Mouse (Mus musculus): Measurements from ENCODE around the gene Abhd5. TPM values are rescaled to one million over a fixed set of nuclear protein-coding genes. Genes with fewer than 3 reads are reported as not detected.

Abhd5 gene
- total RNA-seq, 2 experiments from 2014 or later, result 17.5 to 18.8 TPM

DNA sequence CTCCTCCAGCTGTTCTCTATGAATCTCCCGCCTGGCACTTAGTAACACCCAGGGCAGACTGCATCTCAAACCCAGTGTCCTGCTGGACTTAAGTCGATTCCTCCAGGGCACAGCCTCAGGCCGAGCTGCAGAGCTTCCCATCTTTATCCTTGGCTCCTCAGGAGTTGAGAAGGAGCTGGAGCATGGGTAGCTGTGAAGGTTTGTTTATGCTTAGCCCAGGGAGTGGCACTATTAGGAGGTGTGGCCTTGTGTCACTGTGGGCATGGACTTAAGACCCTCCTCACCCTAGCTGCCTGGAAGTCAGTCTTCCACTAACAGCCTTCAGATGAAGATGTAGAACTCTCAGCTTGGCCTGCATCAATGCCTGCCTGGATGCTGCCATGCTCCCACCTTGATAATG, 29.1 kb upstream of the Abhd5 start:
- TF ChIP-seq CTCF (conservative IDR thresholded peaks at IDR 0.05), result no peak
- Histone ChIP-seq H3K27ac (no peak overlapping the region), H3K4me3 (no peak overlapping the region)
- no peak for DNase-seq (ENCODE audit: low spot score in 2 of 2)

DNA sequence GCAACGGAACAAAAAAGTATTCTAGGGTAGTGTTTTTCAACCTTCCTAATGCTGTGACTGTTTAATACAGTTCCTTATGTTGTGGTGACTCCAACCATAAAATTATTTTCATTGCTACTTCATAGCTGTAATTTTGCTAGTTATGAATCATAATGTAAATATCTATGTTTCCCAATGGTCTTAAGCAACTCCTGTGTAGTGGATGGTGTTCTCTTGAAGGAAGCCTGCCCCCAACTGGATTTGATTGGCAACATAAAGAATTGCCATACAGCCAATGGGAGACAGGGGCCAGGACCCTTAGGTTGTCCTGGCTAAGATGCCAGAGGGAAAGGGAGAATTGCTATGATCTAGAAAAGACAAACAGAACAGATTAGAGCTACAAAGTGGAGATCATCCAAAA, 25.4 kb upstream of the Abhd5 start:
- no peak for TF ChIP-seq CTCF (conservative IDR thresholded peaks at IDR 0.05)

DNA sequence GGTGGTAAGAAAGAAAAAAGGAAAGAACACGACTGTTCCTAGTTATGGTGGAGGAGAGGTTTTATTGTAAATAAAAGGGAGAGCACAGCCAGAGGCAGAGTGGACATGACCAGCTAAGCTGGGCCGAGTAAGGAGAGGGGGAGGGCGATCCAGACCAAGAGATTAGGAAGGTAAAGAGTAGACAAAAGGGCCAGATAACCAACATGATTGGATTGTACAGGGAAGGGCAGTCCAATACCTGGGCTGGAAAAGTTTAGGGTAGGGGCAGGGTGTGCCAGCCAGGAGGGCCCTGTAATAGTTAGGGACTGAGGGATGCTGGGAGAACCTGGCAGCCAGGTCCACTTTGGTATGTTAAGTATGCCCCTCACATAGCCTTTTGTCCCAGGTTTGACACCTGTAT, 23.2 kb upstream of the Abhd5 start:
- no peak for DNase-seq (ENCODE audit: low spot score in 2 of 2)
- Histone ChIP-seq H3K27ac (no peak overlapping the region), H3K4me3 (no peak overlapping the region)
- no peak for TF ChIP-seq CTCF (conservative IDR thresholded peaks at IDR 0.05)

More for the DNA sequence above, 25.4 kb upstream of the Abhd5 start:
- no peak for DNase-seq (ENCODE audit: low spot score in 2 of 2)
- Histone ChIP-seq H3K4me3 (no peak overlapping the region), H3K27ac (no peak overlapping the region)

DNA sequence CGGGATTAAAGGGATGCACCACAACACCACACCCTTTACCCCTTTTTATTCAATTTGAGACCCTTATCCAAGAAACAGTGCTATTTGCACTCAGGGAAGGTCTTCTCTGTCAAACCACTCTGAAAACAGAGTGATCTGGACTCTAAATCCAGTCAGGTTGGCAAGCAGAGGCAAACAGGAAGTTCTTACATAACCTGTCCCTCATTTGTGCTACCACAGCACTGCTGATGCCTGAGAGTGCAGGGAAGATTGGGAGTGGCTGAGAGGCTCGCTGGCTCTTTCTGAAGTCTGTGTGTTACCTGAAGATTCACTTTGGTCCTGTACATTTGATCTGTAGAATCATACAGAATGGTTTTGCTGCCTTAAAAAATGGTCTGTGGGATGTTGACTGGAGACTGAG, 14.7 kb upstream of the Abhd5 start:
- TF ChIP-seq CTCF (conservative IDR thresholded peaks at IDR 0.05), result no peak
- no peak overlapping the region for H3K27ac ChIP-seq

DNA sequence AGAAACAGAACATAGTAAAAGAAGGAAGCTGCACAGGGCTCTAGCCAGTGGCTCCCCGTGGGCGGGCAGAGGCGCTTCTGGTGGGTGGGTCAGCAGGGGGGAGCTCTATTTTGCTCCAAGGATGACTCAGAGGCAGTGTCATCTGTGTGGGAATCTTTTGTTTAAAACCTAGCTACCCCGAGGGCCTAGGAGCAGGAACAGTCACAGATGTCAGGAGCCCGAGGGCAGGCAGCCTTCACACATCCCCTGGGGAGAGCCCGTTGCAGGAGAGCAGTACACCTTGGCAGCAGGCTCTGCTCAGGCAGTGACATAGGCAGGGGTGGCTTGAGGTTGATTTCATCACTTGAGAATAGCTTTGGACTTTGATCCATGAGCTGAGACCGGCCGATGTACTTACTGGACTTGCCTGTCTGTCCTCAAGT, 13.9 kb upstream of the Abhd5 start:
- DNase-seq (ENCODE audit: low spot score in 2 of 2), result no peak
- H3K27ac ChIP-seq, result no peak overlapping the region
- H3K4me3 ChIP-seq, result no peak overlapping the region
- no peak for TF ChIP-seq CTCF (conservative IDR thresholded peaks at IDR 0.05)

More for the DNA sequence above, 14.7 kb upstream of the Abhd5 start:
- no peak for DNase-seq (ENCODE audit: low spot score in 2 of 2)
- no peak overlapping the region for H3K4me3 ChIP-seq

DNA sequence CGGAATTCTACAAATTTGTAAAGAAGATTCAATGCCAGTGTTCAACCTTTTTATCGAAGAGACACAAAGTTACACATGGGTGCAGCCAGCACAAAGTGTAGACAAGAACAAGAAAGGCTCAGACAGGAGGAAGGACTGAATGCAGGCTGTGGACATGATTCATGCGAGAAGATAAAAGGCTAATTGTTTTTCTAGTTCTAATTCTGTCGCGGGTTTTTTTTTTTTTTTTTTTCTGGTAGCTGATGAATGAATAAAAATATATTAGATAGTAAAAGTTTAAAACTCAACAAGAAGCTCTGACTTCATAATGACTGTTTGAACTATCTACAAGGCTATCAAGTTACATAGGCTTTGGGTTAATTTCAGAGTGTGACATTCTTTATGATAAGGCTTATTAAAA, 11.4 kb upstream of the Abhd5 start:
- no peak for TF ChIP-seq CTCF (conservative IDR thresholded peaks at IDR 0.05)
- DNase-seq (ENCODE audit: low spot score in 2 of 2), result no peak
- H3K4me3 ChIP-seq, result no peak overlapping the region
- H3K27ac ChIP-seq, result no peak overlapping the region

DNA sequence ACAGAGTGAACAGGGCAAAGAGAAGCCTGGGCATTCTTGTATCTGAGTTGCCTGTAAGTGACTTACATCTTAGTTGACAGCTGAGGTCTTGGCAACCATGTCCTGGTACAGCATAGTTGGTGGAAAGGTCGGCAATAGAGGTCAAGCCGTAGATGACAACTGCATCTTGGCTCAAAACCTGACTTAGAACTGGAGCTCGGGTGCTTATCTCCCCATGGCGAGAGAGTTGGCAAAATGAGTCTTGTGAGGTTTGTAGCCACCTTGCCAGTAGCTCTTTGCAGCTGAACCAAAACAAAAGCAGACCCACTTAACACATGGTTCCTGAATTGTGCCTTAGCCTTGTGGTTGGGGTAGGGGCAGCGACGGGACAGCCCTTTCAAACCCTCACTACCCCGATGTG, 8.0 kb upstream of the Abhd5 start:
- no peak for TF ChIP-seq CTCF (conservative IDR thresholded peaks at IDR 0.05)
- H3K4me3 ChIP-seq, result no peak overlapping the region
- no peak overlapping the region for H3K27ac ChIP-seq
- DNase-seq (ENCODE audit: low spot score in 2 of 2), result no peak

DNA sequence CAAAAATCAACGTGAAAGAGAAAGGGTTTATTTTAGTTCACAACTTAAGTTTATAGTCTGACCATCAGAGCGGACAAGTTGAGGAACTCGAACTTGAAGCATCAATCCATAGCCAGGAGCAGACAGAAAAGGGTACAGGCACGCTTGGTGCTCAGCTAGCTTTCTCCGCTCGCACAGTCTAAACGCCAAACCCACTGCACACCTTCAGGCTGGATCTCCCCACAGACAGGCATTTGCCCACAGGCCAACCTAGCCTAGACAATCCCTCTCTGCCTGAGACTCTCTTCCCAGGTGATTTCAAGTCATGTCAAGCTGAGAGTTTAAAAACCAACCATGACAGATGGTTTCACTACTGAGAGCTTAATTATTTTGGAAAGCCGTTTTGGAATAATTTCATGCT, 6.8 kb upstream of the Abhd5 start:
- H3K27ac ChIP-seq, result no peak overlapping the region
- no peak overlapping the region for H3K4me3 ChIP-seq
- no peak for DNase-seq (ENCODE audit: low spot score in 2 of 2)
- no peak for TF ChIP-seq CTCF (conservative IDR thresholded peaks at IDR 0.05)

DNA sequence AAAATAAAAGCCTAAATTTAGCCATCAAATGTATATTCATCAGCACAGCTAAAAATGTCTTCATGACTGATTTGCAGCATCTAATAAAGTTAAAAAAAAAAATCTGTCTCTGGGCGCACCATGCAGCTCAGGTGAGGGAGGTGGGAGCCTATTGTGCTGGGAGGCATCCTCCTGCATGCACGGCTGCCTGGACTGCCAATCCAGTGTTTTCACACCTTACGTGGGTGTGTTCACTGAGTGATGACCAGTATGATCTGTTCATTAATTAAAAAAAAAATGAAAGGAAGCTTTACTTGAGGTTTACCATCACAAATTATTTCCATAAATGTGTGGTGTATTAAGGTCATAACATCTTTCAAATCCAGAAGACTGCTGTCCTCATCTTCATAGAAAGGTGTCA, 6.1 kb upstream of the Abhd5 start:
- DNase-seq (ENCODE audit: low spot score in 2 of 2), result no peak
- TF ChIP-seq CTCF (conservative IDR thresholded peaks at IDR 0.05), result no peak
- H3K27ac ChIP-seq, result no peak overlapping the region
- H3K4me3 ChIP-seq, result no peak overlapping the region

DNA sequence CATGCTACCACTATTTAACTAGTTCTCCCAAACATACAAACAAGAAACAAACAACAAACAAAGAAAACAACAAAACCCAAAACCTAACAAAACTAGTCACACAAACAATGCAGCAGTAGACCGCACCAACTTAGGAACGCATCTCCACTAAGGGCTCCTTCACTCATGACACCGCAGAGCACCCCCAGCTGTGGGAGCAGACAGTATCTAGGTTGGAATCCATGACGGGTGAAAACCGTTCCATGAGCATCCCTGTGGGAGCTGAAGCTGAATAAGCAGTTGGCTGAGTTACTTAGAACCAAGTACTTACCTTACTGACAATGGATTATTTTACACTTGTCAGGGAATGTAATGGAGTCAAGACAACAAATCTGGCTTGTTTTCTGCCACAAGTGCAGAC, 5.3 kb upstream of the Abhd5 start:
- no peak for DNase-seq (ENCODE audit: low spot score in 2 of 2)

DNA sequence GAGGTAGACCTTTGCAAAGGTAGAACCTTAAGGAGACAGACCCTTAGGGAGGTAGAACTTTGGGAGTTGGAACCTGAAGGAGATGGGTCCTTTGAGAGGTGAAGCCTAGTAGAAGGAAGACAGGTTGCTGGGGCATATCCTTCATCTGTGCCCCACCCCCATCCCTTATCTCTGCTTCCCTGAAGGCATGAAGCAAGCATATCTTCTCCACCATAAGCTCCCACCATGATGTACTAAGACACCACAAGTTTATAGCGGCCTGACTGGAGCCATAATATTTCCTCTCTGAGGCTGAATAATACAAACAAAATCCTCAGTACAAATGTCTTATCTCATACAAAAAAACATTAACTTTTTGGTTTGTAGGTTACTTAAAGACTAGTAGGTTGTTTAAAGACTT, 3.5 kb upstream of the Abhd5 start:
- DNase-seq (ENCODE audit: low spot score in 2 of 2), result no peak
- Histone ChIP-seq H3K27ac (no peak overlapping the region), H3K4me3 (no peak overlapping the region)
- no peak for TF ChIP-seq CTCF (conservative IDR thresholded peaks at IDR 0.05)

More for the DNA sequence above, 5.3 kb upstream of the Abhd5 start:
- no peak for TF ChIP-seq CTCF (conservative IDR thresholded peaks at IDR 0.05)
- H3K27ac ChIP-seq, result no peak overlapping the region
- H3K4me3 ChIP-seq, result no peak overlapping the region

DNA sequence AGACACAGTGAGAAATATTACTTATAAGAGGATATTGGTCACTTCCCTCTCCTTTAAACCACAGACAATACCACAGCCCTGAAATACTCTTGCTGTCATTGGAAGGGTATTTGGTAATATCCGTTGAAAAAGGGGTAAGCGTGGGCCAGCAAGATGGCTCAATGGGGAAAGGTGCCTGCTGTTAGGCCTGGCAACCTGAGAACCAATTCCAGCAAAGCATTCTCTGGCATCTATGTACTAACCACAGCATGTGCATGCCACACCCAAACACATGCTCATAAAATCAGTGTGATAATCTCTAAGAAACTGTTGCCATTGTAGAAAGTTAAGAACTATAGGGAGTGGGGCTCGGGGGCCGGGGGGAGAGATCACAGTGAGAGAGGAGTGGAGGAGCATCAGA, 2.1 kb upstream of the Abhd5 start:
- Histone ChIP-seq H3K27ac (no peak overlapping the region), H3K4me3 (no peak overlapping the region)
- no peak for DNase-seq (ENCODE audit: low spot score in 2 of 2)
- TF ChIP-seq CTCF (conservative IDR thresholded peaks at IDR 0.05), result no peak

DNA sequence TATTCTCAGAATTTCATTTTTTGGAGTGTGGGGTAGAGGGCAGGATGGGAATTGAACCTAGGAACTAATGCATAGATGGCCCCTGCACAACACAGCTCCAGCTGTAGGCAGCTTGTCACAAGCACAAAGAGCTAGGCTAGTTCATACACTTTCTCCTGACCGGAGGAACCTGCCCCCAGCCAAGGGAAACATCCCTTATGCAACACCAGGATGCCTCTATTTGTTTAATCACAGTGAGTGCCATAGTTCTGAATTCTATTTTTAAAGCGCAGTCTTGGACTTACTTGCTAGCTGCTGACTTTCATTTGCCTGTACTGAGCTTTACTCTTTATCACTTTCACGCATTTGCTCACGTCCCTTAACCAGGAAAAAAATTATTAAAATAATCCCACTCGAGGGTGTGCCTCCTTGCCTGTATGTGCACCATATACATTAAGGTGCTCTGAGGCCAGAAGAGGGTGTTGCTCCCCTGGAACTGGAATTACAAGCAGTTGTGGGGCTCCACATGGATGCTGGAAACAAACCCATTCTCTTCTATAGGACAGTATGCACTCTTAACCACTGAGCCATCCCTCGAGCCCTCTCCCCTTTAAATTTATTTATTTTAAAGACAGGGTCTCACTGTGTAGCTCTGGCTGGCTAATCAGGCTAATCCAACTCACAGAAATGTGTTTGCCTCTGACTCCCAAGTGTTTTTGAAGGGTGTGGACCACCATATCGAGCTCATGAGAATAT, 845 bp upstream of the Abhd5 start:
- peak overlapping the region; percentile 83; the same call in 1 of the 2 replicates for H3K4me3 ChIP-seq
- DNase-seq (ENCODE audit: low spot score in 2 of 2), result no peak
- no peak for TF ChIP-seq CTCF (conservative IDR thresholded peaks at IDR 0.05)
- H3K27ac ChIP-seq, result peak overlapping the region; percentile 94

DNA sequence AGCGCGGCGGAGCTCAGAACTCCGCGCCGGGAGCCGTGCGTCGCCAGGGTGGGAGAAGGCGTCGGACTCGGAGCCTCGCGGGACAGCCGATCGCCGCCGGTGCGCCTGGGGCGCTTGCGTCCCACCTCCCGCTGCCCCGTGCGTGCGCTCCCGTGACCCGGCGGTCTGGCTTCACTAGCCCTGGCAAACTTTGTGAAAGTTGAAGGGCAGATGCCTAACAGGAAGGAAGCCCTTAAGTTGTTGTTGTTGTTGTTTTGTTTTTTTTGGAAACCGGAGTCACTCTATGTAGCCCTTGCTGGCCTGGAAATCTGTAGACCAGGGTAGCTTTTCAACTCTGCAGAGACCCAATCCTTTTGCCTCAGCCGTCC, 601 bp downstream of the Abhd5 start:
- DNase-seq (ENCODE audit: low spot score in 2 of 2), result no peak
- TF ChIP-seq CTCF (conservative IDR thresholded peaks at IDR 0.05), result no peak
- peak overlapping the region; percentile 94 for H3K27ac ChIP-seq
- H3K4me3 ChIP-seq, result peak overlapping the region; percentile 83

Data from layer of hippocampus, adult 2 months (tissue).